8 mouse cellular contexts compared by ENCODE assay signal in the genomic region with DNA sequence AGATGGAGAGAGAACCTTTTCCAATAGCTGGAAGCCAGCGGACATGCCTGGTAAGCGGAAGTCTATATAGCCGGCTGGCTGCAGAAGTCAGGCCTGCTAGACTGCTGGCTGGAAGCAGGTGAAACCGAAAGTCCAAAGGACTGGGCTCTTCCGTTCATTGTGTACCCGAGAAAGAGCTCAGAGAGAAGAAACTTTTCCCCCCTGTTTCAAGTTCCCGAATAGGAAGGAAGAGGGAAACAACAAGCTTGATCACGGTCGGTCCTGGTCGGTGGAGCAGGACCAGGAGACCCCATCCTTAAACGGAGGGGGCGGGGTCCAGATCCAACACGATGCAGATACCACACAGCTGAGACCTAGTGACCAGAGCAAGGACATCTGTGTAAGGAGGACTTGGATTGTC. TPM values are rescaled to one million over a fixed set of nuclear protein-coding genes. Genes with fewer than 3 reads are reported as not detected.
DNase-seq lines count a peak whose midpoint lies in the region; ATAC-seq and TF ChIP-seq lines count a peak whose summit lies in the region.

No protein-coding gene starts in this region.

- peaks cover 7% of the 10 kb centered on the region; the same call in 1 of the 2 replicates for H3K4me1 ChIP-seq in spleen, adult 2 months (ENCODE audit: control insufficient read depth, insufficient read depth, insufficient read length)
- peaks cover 12% of the 10 kb centered on the region for H3K4me1 ChIP-seq in liver, embryonic 15.5 days (replicated peaks)
- peaks cover 7% of the 10 kb centered on the region; the same call in 1 of the 2 replicates for H3K4me1 ChIP-seq in stomach, embryonic 16.5 days (ENCODE audit: control insufficient read depth, insufficient read depth, low read length)
- H3K4me1 ChIP-seq in forebrain, embryonic 16.5 days (replicated peaks; ENCODE audit: control insufficient read depth, insufficient read depth, low read length): peaks cover 16% of the 10 kb centered on the region

- H3K4me3 ChIP-seq in spleen, adult 2 months (ENCODE audit: extremely low read depth, insufficient read depth, insufficient read length): peak overlapping the region; percentile 57
- H3K4me3 ChIP-seq in liver, embryonic 15.5 days (replicated peaks): peak overlapping the region; percentile 42
- peak overlapping the region; percentile 15; the same call in 1 of the 2 replicates for H3K4me3 ChIP-seq in stomach, embryonic 16.5 days (replicated peaks; ENCODE audit: low read length)
- no peak overlapping the region for H3K4me3 ChIP-seq in forebrain, embryonic 16.5 days (replicated peaks; ENCODE audit: low read length)

- peak overlapping the region; percentile 49 for H3K4me2 ChIP-seq in liver, embryonic 15.5 days
- H3K4me2 ChIP-seq in stomach, embryonic 16.5 days (ENCODE audit: low read depth, low read length): peak overlapping the region; percentile 53
- H3K4me2 ChIP-seq in forebrain, embryonic 16.5 days (ENCODE audit: low read length): no peak overlapping the region

- ATAC-seq in hematopoietic stem cell, adult 5-6 weeks (replicated peaks in 1 of 2; ENCODE audit: insufficient read depth in 1 of 2, low FRiP score in 2 of 2, low TSS enrichment in 1 of 2, low read depth in 1 of 2, poor library complexity in 2 of 2, severe bottlenecking in 2 of 2): peak; percentile 63 to 73
- no peak for ATAC-seq in liver, embryonic 15.5 days (ENCODE audit: insufficient read depth)
- peak; percentile 9; the same call in 1 of the 2 replicates for ATAC-seq in stomach, embryonic 16.5 days (ENCODE audit: insufficient read depth, low FRiP score)
- no peak for ATAC-seq in forebrain, embryonic 16.5 days

- peak overlapping the region; percentile 84 for H3K27ac ChIP-seq in spleen, adult 2 months (ENCODE audit: insufficient read depth, low read length)
- peak overlapping the region; percentile 61 for H3K27ac ChIP-seq in liver, embryonic 15.5 days (replicated peaks)
- H3K27ac ChIP-seq in stomach, embryonic 16.5 days (ENCODE audit: low read length): peak overlapping the region; percentile 66
- H3K27ac ChIP-seq in forebrain, embryonic 16.5 days (ENCODE audit: low read length): no peak overlapping the region; the same call in 1 of the 2 replicates

- no peaks in the 10 kb centered on the region for H3K9me3 ChIP-seq in liver, embryonic 15.5 days (replicated peaks)
- no peaks in the 10 kb centered on the region for H3K9me3 ChIP-seq in stomach, embryonic 16.5 days (replicated peaks; ENCODE audit: control insufficient read depth, low read length)
- H3K9me3 ChIP-seq in forebrain, embryonic 16.5 days (ENCODE audit: control insufficient read depth, low read length): no peaks in the 10 kb centered on the region

- peak in 1 of 2 experiments; percentile 47 for DNase-seq in spleen, adult 2 months (ENCODE audit: low read depth in 1 of 2, low spot score in 2 of 2)
- DNase-seq in spleen, adult 12 weeks (ENCODE audit: low spot score): no peak
- DNase-seq in urinary bladder, postnatal 36 days (ENCODE audit: low spot score in 2 of 2): no peak
- DNase-seq in layer of hippocampus, postnatal 25 days (ENCODE audit: extremely low spot score in 1 of 2, low spot score in 1 of 2): no peak

- no peak overlapping the region for H3K9ac ChIP-seq in liver, embryonic 15.5 days
- H3K9ac ChIP-seq in stomach, embryonic 16.5 days (ENCODE audit: low read length): peak overlapping the region; percentile 17
- H3K9ac ChIP-seq in forebrain, embryonic 16.5 days (replicated peaks; ENCODE audit: low read depth, low read length): no peak overlapping the region

- no peak for TF ChIP-seq POLR2A in spleen, adult 2 months (IDR thresholded peaks at IDR 0.05; ENCODE audit: low read depth, low read length)

- WGBS in spleen, adult 2 months: 5% methylated on average over 13 of the region's 13 CpGs
- WGBS in liver, embryonic 15.5 days (ENCODE audit: insufficient replicate concordance): 18% methylated on average over 13 of the region's 13 CpGs
- 46% methylated on average over 13 of the region's 13 CpGs for WGBS in stomach, embryonic 16.5 days
- WGBS in forebrain, embryonic 16.5 days: 53% methylated on average over 13 of the region's 13 CpGs

- no peaks in the 10 kb centered on the region for H3K27me3 ChIP-seq in spleen, adult 2 months (ENCODE audit: control insufficient read depth, insufficient read depth, low read length)
- peaks cover 22% of the 10 kb centered on the region for H3K27me3 ChIP-seq in liver, embryonic 15.5 days
- H3K27me3 ChIP-seq in stomach, embryonic 16.5 days (ENCODE audit: control insufficient read depth, insufficient read depth, low read length): no peaks in the 10 kb centered on the region
- H3K27me3 ChIP-seq in forebrain, embryonic 16.5 days (replicated peaks; ENCODE audit: control insufficient read depth, insufficient read depth, low read length): no peaks in the 10 kb centered on the region

- H3K36me3 ChIP-seq in spleen, adult 2 months (ENCODE audit: control insufficient read depth, insufficient read depth, low read length): no peaks in the 10 kb centered on the region
- H3K36me3 ChIP-seq in liver, embryonic 15.5 days (replicated peaks): no peaks in the 10 kb centered on the region
- H3K36me3 ChIP-seq in stomach, embryonic 16.5 days (ENCODE audit: control insufficient read depth, insufficient read depth, low read length): no peaks in the 10 kb centered on the region
- no peaks in the 10 kb centered on the region for H3K36me3 ChIP-seq in forebrain, embryonic 16.5 days (ENCODE audit: control insufficient read depth, insufficient read depth)

- TF ChIP-seq CTCF in spleen, adult 2 months (IDR thresholded peaks at IDR 0.05; ENCODE audit: extremely low read depth, insufficient read depth, insufficient read length, insufficient replicate concordance): no peak

RNA-seq across cellular contexts. Expression of a gene that starts 9.6 kb away (rescaled TPM):
- 48.8 and 50.5 TPM in 2 replicates for polyA plus RNA-seq in spleen, adult 2 months (2012; rRNA removed)
- 198 and 199 TPM in 2 replicates for total RNA-seq in hematopoietic stem cell, adult 5-6 weeks (2017)
- polyA plus RNA-seq in liver, embryonic 15.5 days (2015; fragmentation: Nextera tagmentation; extraction: Ambion mirVana): 250 and 253 TPM in 2 replicates
- polyA plus RNA-seq in stomach, embryonic 16.5 days (2015; fragmentation: Nextera tagmentation; extraction: Ambion mirVana): 127 TPM in 2 replicates
- 51.2 and 60.6 TPM in 2 replicates for polyA plus RNA-seq in forebrain, embryonic 16.5 days (2015; fragmentation: Nextera tagmentation; extraction: Ambion mirVana)
- total RNA-seq in layer of hippocampus, postnatal 25 days (2021): 10 to 100 TPM; 12.4 to 12.5 TPM

Comparison
In these comparisons a context has a peak if more than half of its experiments do, and no peak if none do; other contexts are left out.
1. ATAC-seq: peak in hematopoietic stem cell, adult 5-6 weeks (2 of 2) and stomach, embryonic 16.5 days (single experiment); none in liver, embryonic 15.5 days (single experiment) and forebrain, embryonic 16.5 days (single experiment).